Mouse (Mus musculus) T-cell, adult 66 days (primary cell): ENCODE measurements around the gene Dpp7. TPM values are rescaled to one million over a fixed set of nuclear protein-coding genes. Genes with fewer than 3 reads are reported as not detected.

ENCODE experiments used
- total RNA-seq, 2 experiments: library from RNA; stranded (reverse); gene quantifications; 3 replicates in 1 of 2; 4 replicates in 1 of 2; pipeline ENCODE4 v1.2.4; 2023

Dpp7 gene
- total RNA-seq = 10 to 100 TPM; 10.7 to 22.7 TPM

GRCm38 (mm10) chr2:25356208-25357079 lies at the start of gene Dpp7:
TSS of gene Dpp7 (minus strand) at chr2:25356359.

GRCm38 (mm10) chr2:25399051-25399450 lies 42.9 kb upstream of the Dpp7 start, which contains the start of gene Npdc1:
TSS of gene Npdc1 (plus strand) at chr2:25399351.

GRCm38 (mm10) chr2:25395721-25396596 lies 39.8 kb upstream of the Dpp7 start, which contains the start of gene Entpd2:
TSS of gene Entpd2 (plus strand) at chr2:25395874.

GRCm38 (mm10) chr2:25371764-25372643 lies 15.8 kb upstream of the Dpp7 start, which contains the start of gene Sapcd2:
TSS of gene Sapcd2 (plus strand) at chr2:25372321.

GRCm38 (mm10) chr2:25365091-25365761 lies 9.1 kb upstream of the Dpp7 start, which contains the start of gene Uap1l1:
TSS of gene Uap1l1 (minus strand) at chr2:25365682.

GRCm38 (mm10) chr2:25332286-25333160 lies 23.6 kb downstream of the Dpp7 start, which contains the start of gene Man1b1:
TSS of gene Man1b1 (plus strand) at chr2:25332338.

GRCm38 (mm10) chr2:25318971-25319773 lies 37.0 kb downstream of the Dpp7 start, which contains the start of gene Grin1:
TSS of gene Grin1 (minus strand) at chr2:25319187.

Other genes starting within 250 kb of the Dpp7 start
- gene Nrarp, start 175.6 kb downstream of the Dpp7 start, total RNA-seq = 1 to 10 TPM; 2.8 to 5.0 TPM
- 10 to 100 TPM; 35.7 to 39.1 TPM for gene Tor4a, start 159.5 kb downstream of the Dpp7 start, total RNA-seq
- 10 to 100 TPM; 74.8 to 89.9 TPM for gene Nelfb, start 144.9 kb downstream of the Dpp7 start, total RNA-seq
- under 1 TPM in 1 of 2 experiments, not detected in 1; 0.50 TPM for gene Stpg3, start 141.7 kb downstream of the Dpp7 start, total RNA-seq
- not detected for gene Fam166a, start 137.6 kb downstream of the Dpp7 start, total RNA-seq
- gene Tubb4b, start 131.7 kb downstream of the Dpp7 start, total RNA-seq = 100 to 1,000 TPM; 122 to 138 TPM
- not detected for gene Slc34a3, start 122.0 kb downstream of the Dpp7 start, total RNA-seq
- not detected for gene Rnf224, start 119.6 kb downstream of the Dpp7 start, total RNA-seq
- gene Rnf208, start 114.1 kb downstream of the Dpp7 start, total RNA-seq = 1 to 10 TPM in 1 of 2 experiments, under 1 TPM in 1; 0.82 to 1.4 TPM
- not detected for gene Cysrt1, start 113.9 kb downstream of the Dpp7 start, total RNA-seq
- gene AL732309.1, start 109.5 kb downstream of the Dpp7 start, total RNA-seq = 10 to 100 TPM in 1 of 2 experiments, 1 to 10 TPM in 1; 9.0 to 11.1 TPM
- 10 to 100 TPM; 16.7 to 17.9 TPM for gene Tmem203, start 100.9 kb downstream of the Dpp7 start, total RNA-seq
- 10 to 100 TPM; 15.9 to 22.1 TPM for gene Tprn, start 93.7 kb downstream of the Dpp7 start, total RNA-seq
- gene Ssna1, start 83.9 kb downstream of the Dpp7 start, total RNA-seq = 10 to 100 TPM; 43.8 to 45.5 TPM
- 100 to 1,000 TPM; 108 to 110 TPM for gene Anapc2, start 83.9 kb downstream of the Dpp7 start, total RNA-seq
- not detected for gene Tmem210, start 68.2 kb downstream of the Dpp7 start, total RNA-seq
- gene Lrrc26, start 66.4 kb downstream of the Dpp7 start, total RNA-seq = not detected
- not detected for gene Grin1, start 37.2 kb downstream of the Dpp7 start, total RNA-seq
- 10 to 100 TPM; 46.4 to 46.6 TPM for gene Man1b1, start 24.0 kb downstream of the Dpp7 start, total RNA-seq
- gene Uap1l1, start 9.3 kb upstream of the Dpp7 start, total RNA-seq = 10 to 100 TPM in 1 of 2 experiments, 1 to 10 TPM in 1; 8.9 to 12.4 TPM
- gene Sapcd2, start 16.0 kb upstream of the Dpp7 start, total RNA-seq = 1 to 10 TPM in 1 of 2 experiments, under 1 TPM in 1; 0.39 to 2.7 TPM
- gene Entpd2, start 39.5 kb upstream of the Dpp7 start, total RNA-seq = not detected
- gene Npdc1, start 43.0 kb upstream of the Dpp7 start, total RNA-seq = 1 to 10 TPM; 3.3 to 3.8 TPM
- under 1 TPM; 0.39 to 0.73 TPM for gene Fut7, start 66.9 kb upstream of the Dpp7 start, total RNA-seq
- 10 to 100 TPM; 82.9 to 83.2 TPM for gene Abca2, start 72.3 kb upstream of the Dpp7 start, total RNA-seq
- gene Clic3, start 100.5 kb upstream of the Dpp7 start, total RNA-seq = 1 to 10 TPM in 1 of 2 experiments, not detected in 1; 1.4 TPM
- gene Paxx, start 104.7 kb upstream of the Dpp7 start, total RNA-seq = 10 to 100 TPM; 71.5 to 79.3 TPM
- not detected for gene Ptgds, start 113.7 kb upstream of the Dpp7 start, total RNA-seq
- gene Lcn12, start 137.6 kb upstream of the Dpp7 start, total RNA-seq = not detected
- gene Fbxw5, start 144.4 kb upstream of the Dpp7 start, total RNA-seq = 10 to 100 TPM; 51.3 to 54.9 TPM
- 1 to 10 TPM; 1.0 to 1.3 TPM for gene C8g, start 145.4 kb upstream of the Dpp7 start, total RNA-seq
- 10 to 100 TPM; 45.3 to 55.1 TPM for gene Traf2, start 190.6 kb upstream of the Dpp7 start, total RNA-seq
- 100 to 1,000 TPM; 121 to 134 TPM for gene Edf1, start 201.5 kb upstream of the Dpp7 start, total RNA-seq
- 1 to 10 TPM; 2.2 to 4.3 TPM for gene Mamdc4, start 218.5 kb upstream of the Dpp7 start, total RNA-seq
- 10 to 100 TPM; 22.0 to 26.5 TPM for gene Phpt1, start 218.9 kb upstream of the Dpp7 start, total RNA-seq
- gene Ajm1, start 225.4 kb upstream of the Dpp7 start, total RNA-seq = 1 to 10 TPM in 1 of 2 experiments, under 1 TPM in 1; 0.76 to 2.1 TPM